Mouse (Mus musculus) colon, adult 2 months (tissue): Measurements from ENCODE around the gene Flywch2. TPM values are rescaled to one million over a fixed set of nuclear protein-coding genes. Genes with fewer than 3 reads are reported as not detected.

Experiments
- polyA plus RNA-seq: library from polyadenylated mRNA; depleted of rRNA; stranded (reverse); fragments of >200 nt; gene quantifications from 2 replicates; pipeline ENCODE4 v1.2.3, GENCODE M21; 2012; rRNA removed

The Flywch2 gene
- 15.4 and 24.0 TPM in 2 replicates for polyA plus RNA-seq

GRCm38 (mm10) chr17:23785561-23786471 is at the start of gene Flywch2:
Gene Flywch2, minus strand, starts transcription at chr17:23786081.

GRCm38 (mm10) chr17:23829064-23829619 is 43.3 kb upstream of the Flywch2 start, which contains the start of gene Elob:
Gene Elob, minus strand, starts transcription at chr17:23829136.

GRCm38 (mm10) chr17:23790269-23791078 is 4.6 kb upstream of the Flywch2 start, which contains the start of gene Srrm2:
Gene Srrm2, plus strand, starts transcription at chr17:23790532.

DNA sequence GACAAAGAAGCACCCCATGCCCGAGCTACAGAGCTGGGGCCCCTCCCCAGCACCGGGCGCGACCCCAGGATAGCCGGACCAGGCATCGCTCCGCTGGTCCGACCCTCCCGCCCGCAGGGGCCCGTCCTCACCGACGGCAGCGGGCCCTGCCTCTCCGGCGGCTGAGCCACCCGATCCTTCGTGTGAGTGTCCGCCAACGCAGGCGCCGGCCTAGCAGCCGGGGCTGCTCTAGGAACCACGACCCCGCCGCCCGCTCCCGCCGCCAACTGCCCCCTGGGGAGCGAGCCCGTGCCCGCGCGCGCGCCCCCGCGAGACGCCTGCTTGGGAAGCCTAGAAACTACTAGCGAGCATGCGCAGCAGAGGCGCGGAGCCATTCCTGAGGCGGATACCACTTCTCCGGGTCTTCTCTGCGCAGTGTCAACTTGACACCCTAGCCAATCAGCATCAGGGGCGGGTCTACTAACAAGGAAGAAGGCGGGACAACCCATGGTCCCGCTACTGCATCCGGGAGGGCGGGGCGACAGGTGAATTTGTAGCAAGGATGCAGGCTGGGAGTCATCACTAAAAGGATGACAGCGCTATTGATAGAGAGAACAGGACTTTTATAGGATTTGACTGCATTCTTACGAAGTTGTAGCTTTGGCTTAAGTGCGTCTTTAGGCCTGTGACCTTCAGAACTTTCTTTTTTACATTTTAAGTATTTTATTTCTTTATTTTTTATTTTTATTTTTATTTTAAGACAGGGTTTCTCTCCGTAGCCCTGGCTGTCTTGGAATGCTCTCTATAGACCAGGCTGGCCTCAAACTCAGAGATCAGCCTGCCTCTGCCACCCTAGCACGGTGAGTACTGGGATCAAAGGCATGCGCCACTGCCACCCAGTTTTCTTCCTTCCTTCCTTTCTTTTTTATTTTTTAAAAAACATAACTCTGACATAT is 14.3 kb downstream of the Flywch2 start, which contains the start of gene Flywch1:
Gene Flywch1 (minus strand): TSS at position 319 of the 935 bp plus-strand sequence.

GRCm38 (mm10) chr17:23745301-23746251 is 40.3 kb downstream of the Flywch2 start, which contains the start of gene Kremen2:
Gene Kremen2, minus strand, starts transcription at chr17:23745833.

GRCm38 (mm10) chr17:23740598-23741021 is 45.3 kb downstream of the Flywch2 start, which contains the start of gene Paqr4:
Gene Paqr4, minus strand, starts transcription at chr17:23740867.

Other genes with a start within 250 kb of the Flywch2 start
- gene Zfp213, start 221.8 kb downstream of the Flywch2 start, polyA plus RNA-seq, result 15.2 and 15.6 TPM in 2 replicates
- gene Zfp13, start 186.6 kb downstream of the Flywch2 start, polyA plus RNA-seq, result 11.5 and 11.8 TPM in 2 replicates
- not detected in 2 replicates for gene Zscan10, start 185.2 kb downstream of the Flywch2 start, polyA plus RNA-seq
- 0.32 and 0.51 TPM in 2 replicates for gene Mmp25, start 140.8 kb downstream of the Flywch2 start, polyA plus RNA-seq
- 18.5 and 18.9 TPM in 2 replicates for gene Bicdl2, start 125.6 kb downstream of the Flywch2 start, polyA plus RNA-seq
- gene Hcfc1r1, start 112.5 kb downstream of the Flywch2 start, polyA plus RNA-seq, result 362 and 417 TPM in 2 replicates
- gene Thoc6, start 112.2 kb downstream of the Flywch2 start, polyA plus RNA-seq, result 20.1 and 25.6 TPM in 2 replicates
- gene Tnfrsf12a, start 108.6 kb downstream of the Flywch2 start, polyA plus RNA-seq, result 32.1 and 32.9 TPM in 2 replicates
- 0.53 TPM in 1 of 2 replicates, not detected in the other for gene Cldn6, start 106.8 kb downstream of the Flywch2 start, polyA plus RNA-seq
- 0.37 and 0.46 TPM in 2 replicates for gene Cldn9, start 102.1 kb downstream of the Flywch2 start, polyA plus RNA-seq
- 0.09 TPM in 1 of 2 replicates, not detected in the other for gene 1520401A03Rik, start 63.3 kb downstream of the Flywch2 start, polyA plus RNA-seq
- gene Pkmyt1, start 59.7 kb downstream of the Flywch2 start, polyA plus RNA-seq, result 61.5 and 71.9 TPM in 2 replicates
- 392 and 448 TPM in 2 replicates for gene Paqr4, start 45.2 kb downstream of the Flywch2 start, polyA plus RNA-seq
- gene Kremen2, start 40.2 kb downstream of the Flywch2 start, polyA plus RNA-seq, result 14.8 and 15.8 TPM in 2 replicates
- gene Flywch1, start 14.5 kb downstream of the Flywch2 start, polyA plus RNA-seq, result 30.4 and 32.2 TPM in 2 replicates
- gene Srrm2, start 4.5 kb upstream of the Flywch2 start, polyA plus RNA-seq, result 521 and 552 TPM in 2 replicates
- gene Elob, start 43.1 kb upstream of the Flywch2 start, polyA plus RNA-seq, result 551 and 740 TPM in 2 replicates
- 0.24 and 0.87 TPM in 2 replicates for gene Prss33, start 50.0 kb upstream of the Flywch2 start, polyA plus RNA-seq
- 1,354 and 1,658 TPM in 2 replicates for gene Prss32, start 57.8 kb upstream of the Flywch2 start, polyA plus RNA-seq
- 1.9 and 6.1 TPM in 2 replicates for gene Prss41, start 58.1 kb upstream of the Flywch2 start, polyA plus RNA-seq
- not detected in 2 replicates for gene Prss21, start 82.0 kb upstream of the Flywch2 start, polyA plus RNA-seq
- gene Dcpp1, start 94.8 kb upstream of the Flywch2 start, polyA plus RNA-seq, result not detected in 2 replicates
- not detected in 2 replicates for gene Dcpp2, start 94.8 kb upstream of the Flywch2 start, polyA plus RNA-seq
- not detected in 2 replicates for gene Dcpp3, start 131.4 kb upstream of the Flywch2 start, polyA plus RNA-seq
- gene Sbp, start 155.6 kb upstream of the Flywch2 start, polyA plus RNA-seq, result not detected in 2 replicates
- not detected in 2 replicates for gene Sbpl, start 169.2 kb upstream of the Flywch2 start, polyA plus RNA-seq
- gene Prss30, start 194.5 kb upstream of the Flywch2 start, polyA plus RNA-seq, result 370 and 486 TPM in 2 replicates
- not detected in 2 replicates for gene Prss22, start 212.0 kb upstream of the Flywch2 start, polyA plus RNA-seq